Mouse (Mus musculus) mouse embryonic stem cell (cell line): ENCODE results near the gene Mrps11.

Source experiments
- in situ Hi-C, 2 experiments: fragments of 300-500 bp; cut with MboI; formaldehyde crosslinking; loops; 1 replicate in 1 of 2; 3 replicates in 1 of 2; pipeline ENCODE4 v1.14.3; 2019 to 2020; ENCODE audit warnings: low sequenced_read_pairs in 2 of 2, low pct_unique_long_range_greater_than_20kb in 1 of 2, mixed read lengths in 1 of 2; ENCODE audit not compliant: unreplicated experiment in 1 of 2

The Mrps11 gene

DNA sequence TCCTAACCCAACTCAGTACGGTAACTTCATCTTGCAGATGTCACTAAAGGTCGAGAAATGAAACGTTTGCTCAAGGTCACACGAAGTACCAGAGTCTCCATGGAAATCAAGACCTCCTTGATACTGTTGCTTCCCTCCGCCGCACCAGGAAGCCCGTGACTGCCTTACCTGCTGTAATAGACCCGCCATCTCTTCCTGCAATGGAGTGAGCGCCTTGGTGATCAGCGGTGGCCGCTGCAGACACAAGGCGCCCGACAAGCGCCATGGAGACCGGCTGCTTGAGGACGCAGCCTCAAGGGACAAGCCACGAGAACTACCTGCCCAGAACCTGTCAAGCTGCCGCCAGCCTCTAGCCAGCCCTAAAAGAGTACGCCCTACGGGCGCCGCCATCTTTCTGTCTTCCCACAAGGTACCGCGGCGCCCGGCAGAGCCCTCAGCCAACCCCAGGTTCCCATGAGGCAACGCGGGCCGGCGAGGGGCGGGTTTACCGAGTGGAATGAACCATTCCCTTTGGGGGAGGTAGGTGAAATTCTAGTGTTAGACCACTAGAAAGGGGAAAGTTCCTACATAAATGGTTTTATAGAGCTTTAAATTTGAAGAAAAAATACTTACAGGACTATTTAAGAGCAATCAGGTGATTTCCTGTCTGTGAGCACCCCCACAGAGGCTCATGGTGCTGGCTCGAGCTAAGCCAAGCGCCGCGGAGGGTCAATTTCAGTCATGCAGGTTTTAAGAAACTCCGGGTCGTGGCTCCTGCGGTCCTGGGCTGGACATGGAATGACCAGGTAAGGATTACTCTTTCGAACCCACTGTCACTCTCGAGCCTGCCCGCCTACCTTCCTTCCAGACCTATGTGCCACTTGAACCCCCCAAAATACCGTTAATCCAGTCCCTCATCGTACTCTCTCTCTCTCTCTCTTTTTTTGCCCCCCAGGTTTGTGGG is at the start of gene Mrps11, which contains the start of gene Mrpl46:
TSS of gene Mrps11 (plus strand) at position 481 of the 943 bp plus-strand sequence.
TSS of gene Mrpl46 (minus strand) at position 893 of the 943 bp plus-strand sequence.
- in situ Hi-C loops, result no loop called here

DNA sequence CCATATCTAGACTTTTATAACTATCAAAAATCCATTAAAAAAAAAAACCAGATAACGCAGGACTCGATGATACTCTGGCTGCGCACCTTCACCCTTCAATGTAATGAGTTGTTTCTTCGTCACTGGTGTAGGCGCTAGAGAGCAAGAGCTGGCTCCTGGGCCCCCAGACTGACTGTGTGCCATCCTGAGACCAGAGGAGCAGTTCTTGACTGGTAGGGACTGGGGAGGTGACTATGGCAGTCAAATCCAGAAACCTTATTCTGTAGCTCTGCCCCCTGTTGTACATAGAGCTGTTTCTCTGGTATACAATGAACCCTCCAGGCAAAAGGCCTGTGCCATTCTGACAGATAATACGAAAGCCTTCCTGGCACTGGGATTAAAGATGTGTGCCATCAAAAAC is 45.7 kb upstream of the Mrps11 start:
- in situ Hi-C loops, result no loop called here

GRCm38 (mm10) chr7:78737614-78738210 is 45.2 kb upstream of the Mrps11 start, which contains the start of gene Ntrk3:
Gene Ntrk3 (minus strand): TSS chr7:78738012.
- in situ Hi-C loops, result no loop called here

DNA sequence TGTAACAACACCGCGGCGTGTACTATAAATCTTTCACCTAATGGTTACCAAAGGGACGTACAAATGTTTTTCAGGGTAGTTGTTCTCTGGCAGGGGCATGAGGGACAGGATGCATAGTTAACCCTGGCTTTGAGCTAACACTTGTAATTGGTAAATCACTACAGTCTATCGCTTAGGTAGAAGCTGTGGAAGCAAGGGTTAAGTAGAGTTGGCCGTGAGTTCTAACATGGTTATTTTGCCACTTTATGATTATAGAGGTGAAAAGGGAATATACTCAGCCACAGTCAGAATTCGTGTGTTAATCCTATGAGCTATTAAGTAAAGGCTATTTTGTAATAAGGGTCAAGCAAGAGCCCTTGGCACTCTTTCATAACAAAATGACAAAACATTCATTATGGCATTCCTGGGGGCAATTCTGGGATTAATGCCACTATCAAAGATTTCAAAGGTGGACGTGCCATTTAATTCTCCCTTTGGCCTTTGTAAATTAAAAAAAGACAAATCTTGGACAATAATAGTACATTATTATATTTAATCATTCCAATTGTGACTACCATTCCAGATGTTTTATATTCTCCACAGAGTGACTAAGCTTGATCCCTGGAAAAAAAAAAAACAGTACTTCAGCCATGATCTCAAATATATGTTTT is 43.4 kb upstream of the Mrps11 start:
- in situ Hi-C loops, result no loop called here

- in situ Hi-C loops, result no loop called here
Observed at GRCm38 (mm10) chr7:78743731-78744385, 39.1 kb upstream of the Mrps11 start.

DNA sequence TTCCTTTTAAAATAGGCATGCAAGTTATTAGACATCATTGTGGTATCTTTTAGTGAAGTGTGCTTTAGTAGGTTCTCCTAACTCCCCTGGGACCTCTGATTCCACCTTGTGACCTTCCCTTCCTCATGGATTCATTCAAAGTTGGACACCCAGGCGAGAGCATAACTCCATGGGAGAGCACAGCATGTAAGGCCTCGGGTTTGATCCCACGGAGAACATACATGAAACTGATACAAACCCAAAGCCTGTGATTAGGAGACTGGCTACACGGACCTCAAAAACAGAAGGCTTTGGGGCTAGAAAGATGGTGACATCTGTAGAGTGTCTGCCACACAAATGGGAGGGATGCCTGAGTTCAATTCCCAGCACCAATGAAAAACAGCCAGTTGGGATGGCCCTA is 30.0 kb upstream of the Mrps11 start:
- in situ Hi-C loops, result no loop called here

- in situ Hi-C loops, result no loop called here
Observed at GRCm38 (mm10) chr7:78753752-78754457, 29.0 kb upstream of the Mrps11 start.

DNA sequence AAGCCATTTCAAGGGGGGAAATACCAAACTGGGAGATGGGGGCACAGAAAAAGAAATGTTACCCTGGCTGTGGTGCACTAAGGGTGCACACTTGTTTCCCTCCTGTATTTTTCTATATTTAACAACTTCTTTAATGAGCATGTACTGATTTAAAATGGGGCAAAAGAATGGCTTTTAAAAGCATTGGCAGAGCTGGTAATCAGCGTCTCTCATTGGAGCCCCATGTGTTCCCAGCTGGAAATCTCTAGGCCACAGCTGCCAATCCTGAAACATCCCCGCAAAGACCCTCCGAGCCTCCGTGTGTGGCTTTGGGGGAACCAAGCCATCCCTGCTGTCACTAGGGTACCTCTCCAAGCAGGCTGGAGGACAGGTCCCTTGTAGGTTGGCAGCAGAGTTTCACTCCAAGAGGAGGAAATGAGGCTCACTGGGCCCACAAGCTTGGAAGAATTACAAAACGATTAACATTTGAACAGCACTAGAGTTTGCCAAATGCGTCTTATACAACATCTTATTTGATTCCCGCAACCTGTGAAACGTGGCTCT is 28.4 kb upstream of the Mrps11 start:
- in situ Hi-C loops, result no loop called here

DNA sequence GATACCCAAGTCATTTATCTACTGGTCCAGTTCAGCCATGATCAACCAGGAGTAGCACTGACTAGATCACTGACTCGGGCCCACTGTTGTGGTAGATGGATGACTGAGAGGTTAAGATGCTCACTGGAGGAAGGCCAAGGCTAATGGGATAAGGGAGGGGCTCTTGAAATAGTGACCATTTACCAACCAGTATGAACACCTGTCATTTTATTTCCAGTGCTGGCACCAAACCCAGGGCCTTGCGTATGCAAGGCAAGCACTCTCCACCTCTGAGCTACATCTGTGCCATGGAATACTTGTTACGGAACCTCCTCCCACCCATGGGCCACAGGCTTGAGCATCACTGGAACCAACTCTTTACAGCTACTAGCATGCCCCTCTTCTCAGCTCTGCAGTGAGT is 19.1 kb upstream of the Mrps11 start:
- in situ Hi-C loops, result loop anchor here in 1 of 2 experiments (10.0 kb wide), 1 partner anchor 179 kb away; no protein-coding TSS in a partner anchor

DNA sequence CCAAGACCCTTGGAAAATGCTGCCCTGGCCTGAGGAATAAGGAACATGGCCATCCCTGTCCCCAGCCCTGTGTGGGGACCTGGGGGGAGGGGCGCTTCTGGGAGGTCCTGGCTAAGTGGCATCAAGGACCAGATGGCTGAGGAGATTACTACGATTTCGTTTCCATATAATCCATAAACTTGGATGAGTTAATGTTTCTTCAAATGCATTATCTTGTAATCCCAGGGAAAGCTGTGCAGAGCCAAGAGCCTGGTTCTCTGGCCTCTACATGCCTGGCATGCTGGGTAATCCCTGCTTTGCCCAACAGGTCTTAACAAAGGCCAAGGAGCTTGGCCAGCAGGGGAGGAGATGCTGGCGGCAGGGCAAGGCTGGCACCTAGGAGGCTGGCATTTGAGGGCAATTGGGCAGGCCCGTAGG is 17.7 kb upstream of the Mrps11 start:
- in situ Hi-C loops, result loop anchor here in 1 of 2 experiments (10.0 kb wide), 1 partner anchor 180 kb away; no protein-coding TSS in a partner anchor

DNA sequence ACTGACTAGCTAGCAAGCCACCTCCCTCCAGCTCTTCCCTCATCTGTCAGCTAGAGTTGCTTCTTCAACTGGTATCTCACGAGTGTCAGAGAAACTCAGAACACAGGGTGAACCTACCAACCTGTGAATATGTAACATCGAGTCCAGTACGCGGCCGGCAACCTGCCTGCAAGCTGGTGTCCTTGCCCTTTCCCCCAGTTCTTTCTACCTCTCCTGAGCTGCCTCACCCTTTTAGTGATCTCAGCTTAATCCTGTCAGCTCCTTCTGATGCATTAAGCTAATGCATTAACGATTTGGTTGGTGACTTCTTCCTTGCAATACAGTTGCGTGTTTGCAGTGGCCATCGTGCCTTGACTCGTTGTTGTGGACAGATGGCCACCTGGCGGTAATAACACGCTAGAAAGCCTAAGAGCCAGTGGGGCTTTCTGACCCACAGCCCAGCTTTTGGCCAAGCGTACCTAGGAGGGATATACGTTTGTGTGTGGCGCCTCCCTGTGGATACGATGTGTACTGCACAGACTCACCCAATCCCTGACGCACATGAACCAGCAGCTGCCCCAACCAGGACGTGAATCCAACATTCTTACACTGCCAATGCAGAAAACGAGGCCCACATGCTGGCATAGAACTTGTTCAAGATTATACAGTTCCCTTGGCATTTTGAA is 16.8 kb upstream of the Mrps11 start:
- in situ Hi-C loops, result loop anchor here in 1 of 2 experiments (10.0 kb wide), 1 partner anchor 181 kb away; no protein-coding TSS in a partner anchor

DNA sequence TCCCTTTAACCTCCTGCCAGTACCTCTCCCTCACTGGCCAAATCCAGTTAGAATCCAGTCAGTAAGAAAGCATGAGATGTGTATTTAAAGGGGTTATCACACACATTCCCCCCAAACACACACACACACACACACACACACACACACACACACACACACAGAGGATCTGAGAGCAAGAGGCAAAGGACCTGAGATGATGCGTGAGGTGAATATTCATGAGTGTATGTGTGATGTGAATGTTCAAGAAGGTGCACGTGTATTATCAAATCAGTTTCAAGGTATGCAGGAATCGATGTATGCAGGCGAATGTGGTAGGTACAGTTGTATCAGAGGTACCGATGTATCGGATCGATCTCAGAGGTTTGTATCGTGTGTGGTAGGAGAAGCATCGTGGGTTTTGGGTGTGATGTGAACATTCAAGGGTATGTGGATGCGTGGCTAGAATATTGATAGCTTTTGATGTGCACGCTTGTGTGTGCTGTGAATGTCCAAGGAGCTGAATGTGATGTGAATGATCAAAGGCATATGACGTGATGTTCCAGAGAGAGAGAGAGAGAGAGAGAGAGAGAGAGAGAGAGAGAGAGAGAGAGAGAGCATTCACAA is 14.9 kb upstream of the Mrps11 start:
- in situ Hi-C loops, result loop anchor here in 1 of 2 experiments (10.0 kb wide), 1 partner anchor 183 kb away; no protein-coding TSS in a partner anchor

GRCm38 (mm10) chr7:78769075-78769652 is 13.8 kb upstream of the Mrps11 start:
- in situ Hi-C loops, result loop anchor here in 1 of 2 experiments (10.0 kb wide), 1 partner anchor 184 kb away; no protein-coding TSS in a partner anchor

DNA sequence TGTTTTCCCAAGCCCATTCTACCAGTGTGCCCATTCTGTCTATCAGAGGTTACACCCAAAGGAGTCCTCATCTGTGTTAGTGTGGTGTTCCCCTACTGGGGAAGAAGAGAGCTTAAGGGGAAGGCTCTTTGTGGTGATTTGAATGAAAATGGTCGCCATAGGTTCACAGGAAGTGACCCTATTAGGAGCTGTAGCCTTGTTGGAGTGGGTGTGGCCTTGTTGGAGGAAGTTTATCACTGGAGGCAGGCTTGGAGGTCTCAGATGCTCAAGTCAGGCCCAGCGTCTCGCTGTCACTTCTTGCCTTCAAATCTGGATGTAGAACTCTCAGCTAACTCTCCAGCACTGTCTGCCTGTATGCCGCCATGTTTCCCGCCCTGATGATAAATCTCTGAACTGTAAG is 12.0 kb upstream of the Mrps11 start:
- in situ Hi-C loops, result no loop called here

GRCm38 (mm10) chr7:78778741-78779140 is 4.2 kb upstream of the Mrps11 start:
- in situ Hi-C loops, result no loop called here

GRCm38 (mm10) chr7:78785906-78786305 is 3.0 kb downstream of the Mrps11 start:
- in situ Hi-C loops, result no loop called here
